Mouse (Mus musculus): ENCODE results near the gene Dach1. TPM values are rescaled to one million over a fixed set of nuclear protein-coding genes. Genes with fewer than 3 reads are reported as not detected.
A peak's percentile ranks its signal among the peaks of the same experiment; 100 is the strongest.

Dach1 gene
- polyA plus RNA-seq, 1 experiment from 2014 or later = 16.5 TPM

DNA sequence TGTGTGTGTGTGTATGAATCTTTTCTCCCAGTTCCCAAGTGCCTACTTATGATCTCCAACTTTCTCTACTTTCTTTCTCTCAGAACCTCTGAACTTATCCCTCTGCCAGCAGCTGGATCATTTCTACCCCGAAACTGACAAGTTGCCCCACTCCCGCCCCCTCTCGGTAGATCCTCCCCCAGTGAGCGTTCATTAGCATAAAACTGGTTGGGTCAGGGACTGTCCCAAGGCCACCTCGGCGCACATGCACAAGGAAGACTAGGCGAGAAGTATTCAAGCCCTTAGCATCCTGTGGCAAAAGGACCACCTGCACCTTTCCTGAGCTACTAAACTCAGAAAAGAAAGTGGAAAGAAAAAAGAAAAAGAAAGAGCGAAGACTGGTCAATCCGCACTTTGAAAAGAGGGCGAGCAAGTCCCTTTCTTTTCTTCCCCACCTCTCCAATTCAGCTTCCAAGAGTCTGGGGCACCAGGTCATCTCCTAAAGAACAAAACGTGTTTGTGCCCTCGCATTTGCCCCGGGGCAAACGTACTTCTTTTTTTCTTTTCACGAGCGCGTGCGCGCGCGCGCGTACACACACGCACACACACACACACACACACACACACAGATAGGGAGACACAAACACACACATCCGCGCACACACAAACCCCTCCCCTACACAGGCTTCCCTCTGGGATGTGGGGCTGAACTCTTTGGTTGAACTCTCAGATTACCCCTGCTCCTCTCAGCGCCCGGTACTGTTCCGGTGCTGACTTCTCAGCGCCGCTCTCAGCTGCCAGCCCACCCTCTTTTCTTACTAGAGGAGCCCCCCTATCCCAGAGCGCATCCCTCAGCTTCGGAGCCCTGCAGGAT lies 2.2 kb downstream of the Dach1 start:
- H3K4me3 ChIP-seq (ENCODE audit: low read depth, low read length) = peak overlapping the region; percentile 86
- H3K4me2 ChIP-seq (ENCODE audit: low read depth, severe bottlenecking) = peak overlapping the region; percentile 76
- no peaks in the 10 kb centered on the region for H3K9me3 ChIP-seq (ENCODE audit: control insufficient read depth, low read length)
- ATAC-seq (ENCODE audit: insufficient number of reproducible peaks, low FRiP score, low TSS enrichment, low read depth) (peak; percentile 67), DNase-seq (ENCODE audit: low spot score) (peak; percentile 47)
- no peaks in the 10 kb centered on the region for H3K27me3 ChIP-seq (ENCODE audit: control insufficient read depth, insufficient read depth, low read length)
- H3K36me3 ChIP-seq (ENCODE audit: control insufficient read depth, insufficient read depth, low read length) = no peaks in the 10 kb centered on the region
- H3K9ac ChIP-seq (ENCODE audit: low read length) = peak overlapping the region; percentile 89
- under 1% methylated on average over 33 of the region's 33 CpGs for WGBS
- peak overlapping the region; percentile 58; the same call in 1 of the 2 replicates for H3K27ac ChIP-seq (replicated peaks; ENCODE audit: low read depth, low read length)
- H3K4me1 ChIP-seq (ENCODE audit: control insufficient read depth, insufficient read depth, low read length) = no peaks in the 10 kb centered on the region

DNA sequence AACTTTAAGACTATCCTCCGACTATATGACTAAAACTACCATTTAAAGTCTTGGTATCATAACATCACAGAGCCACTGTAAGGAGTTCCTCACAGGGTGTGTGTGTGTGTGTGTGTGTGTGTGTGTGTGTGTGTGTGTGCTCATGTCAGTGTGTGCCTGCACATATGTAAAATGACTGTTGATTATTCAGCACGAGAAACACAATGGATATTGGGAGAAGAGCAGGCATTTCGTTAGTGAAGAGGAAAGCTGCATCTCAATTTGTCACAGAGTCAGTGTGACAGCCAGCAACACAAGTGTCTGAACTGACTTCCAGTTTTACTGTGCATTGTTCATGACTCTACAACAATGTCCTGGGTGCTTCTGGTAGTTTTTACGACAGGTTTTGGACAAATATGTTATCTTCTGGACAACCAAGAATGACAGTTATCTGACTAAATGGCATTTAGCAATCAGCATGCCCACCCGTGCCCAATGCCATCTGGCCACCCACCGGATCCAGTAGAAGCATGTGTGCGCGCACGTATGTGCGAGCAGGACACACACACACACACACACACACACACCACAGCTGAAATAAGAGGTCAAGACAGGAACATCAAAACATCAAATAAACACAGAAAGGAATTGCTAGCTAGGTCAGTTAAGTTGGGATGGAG lies 3.1 kb downstream of the Dach1 start:
- H3K27ac ChIP-seq (replicated peaks; ENCODE audit: low read depth, low read length) = no peak overlapping the region
- ATAC-seq (ENCODE audit: insufficient number of reproducible peaks, low FRiP score, low TSS enrichment, low read depth) (no peak), DNase-seq (ENCODE audit: low spot score) (no peak)
- no peaks in the 10 kb centered on the region for H3K36me3 ChIP-seq (ENCODE audit: control insufficient read depth, insufficient read depth, low read length)
- no peaks in the 10 kb centered on the region for H3K27me3 ChIP-seq (ENCODE audit: control insufficient read depth, insufficient read depth, low read length)
- peak overlapping the region; percentile 86 for H3K4me3 ChIP-seq (ENCODE audit: low read depth, low read length)
- H3K9ac ChIP-seq (ENCODE audit: low read length) = no peak overlapping the region
- WGBS = 72% methylated on average over 10 of the region's 10 CpGs
- H3K4me2 ChIP-seq (ENCODE audit: low read depth, severe bottlenecking) = peak overlapping the region; percentile 76
- no peaks in the 10 kb centered on the region for H3K4me1 ChIP-seq (ENCODE audit: control insufficient read depth, insufficient read depth, low read length)
- no peaks in the 10 kb centered on the region for H3K9me3 ChIP-seq (ENCODE audit: control insufficient read depth, low read length)

- no peak overlapping the region for H3K9ac ChIP-seq (ENCODE audit: low read length)
- WGBS = 76% methylated on average over 7 of the region's 7 CpGs
- no peaks in the 10 kb centered on the region for H3K4me1 ChIP-seq (ENCODE audit: control insufficient read depth, insufficient read depth, low read length)
- no peak overlapping the region for H3K4me3 ChIP-seq (ENCODE audit: low read depth, low read length)
- H3K27ac ChIP-seq (replicated peaks; ENCODE audit: low read depth, low read length) = no peak overlapping the region
- H3K9me3 ChIP-seq (ENCODE audit: control insufficient read depth, low read length) = no peaks in the 10 kb centered on the region
- H3K4me2 ChIP-seq (ENCODE audit: low read depth, severe bottlenecking) = no peak overlapping the region
- H3K27me3 ChIP-seq (ENCODE audit: control insufficient read depth, insufficient read depth, low read length) = no peaks in the 10 kb centered on the region
- no peak for ATAC-seq (ENCODE audit: insufficient number of reproducible peaks, low FRiP score, low TSS enrichment, low read depth)
- no peaks in the 10 kb centered on the region for H3K36me3 ChIP-seq (ENCODE audit: control insufficient read depth, insufficient read depth, low read length)
- DNase-seq (ENCODE audit: low spot score) = no peak
Measured at GRCm38 (mm10) chr14:98156753-98157152, 12.8 kb downstream of the Dach1 start.

DNA sequence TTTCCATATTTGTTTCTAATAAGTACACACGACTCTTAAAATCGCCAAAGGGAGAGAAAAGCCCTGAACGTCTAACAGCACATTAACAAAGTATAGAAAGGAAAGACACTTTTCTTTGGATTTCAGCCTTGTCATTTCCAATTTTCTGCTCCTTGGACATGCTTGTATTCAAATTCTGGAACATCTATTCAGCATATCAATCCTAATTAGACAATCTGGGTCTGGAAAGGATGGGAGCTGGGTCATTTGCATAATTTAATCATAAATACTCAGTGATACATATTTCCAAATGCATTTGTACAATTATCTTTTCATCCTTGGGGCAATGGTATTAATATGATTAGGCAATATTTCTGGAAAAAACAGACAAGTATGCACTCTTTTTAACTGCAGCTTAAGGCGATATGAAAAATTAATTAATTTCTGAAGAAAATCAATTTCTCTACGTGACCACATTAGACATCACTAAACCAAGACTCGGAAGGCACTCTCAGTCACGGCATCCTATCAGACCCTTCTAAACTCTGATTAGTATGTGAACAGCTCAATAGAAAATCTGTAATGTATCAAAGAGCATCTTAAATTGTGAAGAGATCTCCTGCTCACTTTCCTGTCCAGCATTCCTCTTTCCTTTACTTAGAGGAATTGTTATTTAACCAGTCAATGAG lies 13.7 kb downstream of the Dach1 start:
- Histone ChIP-seq H3K4me2 (ENCODE audit: low read depth, severe bottlenecking) (no peak overlapping the region), H3K9me3 (ENCODE audit: control insufficient read depth, low read length) (no peaks in the 10 kb centered on the region), H3K27ac (replicated peaks; ENCODE audit: low read depth, low read length) (no peak overlapping the region), H3K36me3 (ENCODE audit: control insufficient read depth, insufficient read depth, low read length) (no peaks in the 10 kb centered on the region), H3K4me1 (ENCODE audit: control insufficient read depth, insufficient read depth, low read length) (no peaks in the 10 kb centered on the region), H3K9ac (ENCODE audit: low read length) (no peak overlapping the region), H3K27me3 (ENCODE audit: control insufficient read depth, insufficient read depth, low read length) (no peaks in the 10 kb centered on the region), H3K4me3 (ENCODE audit: low read depth, low read length) (no peak overlapping the region)
- DNase-seq (ENCODE audit: low spot score) = no peak
- 88% methylated on average over 7 of the region's 7 CpGs for WGBS
- ATAC-seq (ENCODE audit: insufficient number of reproducible peaks, low FRiP score, low TSS enrichment, low read depth) = no peak

DNA sequence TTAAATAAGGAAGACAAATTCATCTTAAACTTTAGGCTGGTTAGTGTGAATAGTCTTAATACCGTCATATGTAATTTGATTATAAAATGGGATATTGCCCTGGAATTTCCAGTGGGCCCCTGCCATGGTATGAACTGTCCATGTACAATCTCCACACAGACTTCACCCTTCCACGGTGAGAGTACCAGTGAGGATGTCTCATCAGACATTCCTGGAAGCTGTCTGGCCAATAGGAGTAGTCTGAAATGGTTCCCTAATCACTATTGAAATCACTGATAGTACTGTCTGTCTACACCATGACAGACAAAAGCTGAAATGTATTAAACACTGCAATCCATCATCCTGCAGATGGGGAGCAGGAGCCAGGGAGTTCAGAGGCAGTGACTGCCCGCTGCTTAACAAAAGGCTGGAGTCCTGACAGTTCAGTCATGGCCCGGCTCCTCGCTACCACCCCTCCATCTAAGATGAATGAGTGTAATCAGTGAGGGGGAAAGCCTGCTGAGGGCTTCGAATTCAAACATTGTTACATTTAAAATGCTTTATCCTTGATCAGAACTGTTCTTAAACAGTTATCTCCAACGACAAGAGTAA lies 14.6 kb downstream of the Dach1 start:
- H3K9ac ChIP-seq (ENCODE audit: low read length) = no peak overlapping the region
- H3K4me2 ChIP-seq (ENCODE audit: low read depth, severe bottlenecking) = no peak overlapping the region
- no peak for ATAC-seq (ENCODE audit: insufficient number of reproducible peaks, low FRiP score, low TSS enrichment, low read depth)
- H3K4me3 ChIP-seq (ENCODE audit: low read depth, low read length) = no peak overlapping the region
- H3K36me3 ChIP-seq (ENCODE audit: control insufficient read depth, insufficient read depth, low read length) = no peaks in the 10 kb centered on the region
- no peaks in the 10 kb centered on the region for H3K4me1 ChIP-seq (ENCODE audit: control insufficient read depth, insufficient read depth, low read length)
- no peak for DNase-seq (ENCODE audit: low spot score)
- H3K27me3 ChIP-seq (ENCODE audit: control insufficient read depth, insufficient read depth, low read length) = no peaks in the 10 kb centered on the region
- no peaks in the 10 kb centered on the region for H3K9me3 ChIP-seq (ENCODE audit: control insufficient read depth, low read length)
- WGBS = 72% methylated on average over 7 of the region's 7 CpGs
- no peak overlapping the region for H3K27ac ChIP-seq (replicated peaks; ENCODE audit: low read depth, low read length)

GRCm38 (mm10) chr14:98141758-98142157 lies 27.8 kb downstream of the Dach1 start:
- H3K9me3 ChIP-seq (ENCODE audit: control insufficient read depth, low read length) = no peaks in the 10 kb centered on the region
- H3K4me2 ChIP-seq (ENCODE audit: low read depth, severe bottlenecking) = no peak overlapping the region
- 74% methylated on average over 2 of the region's 2 CpGs for WGBS
- DNase-seq (ENCODE audit: low spot score) (no peak), ATAC-seq (ENCODE audit: insufficient number of reproducible peaks, low FRiP score, low TSS enrichment, low read depth) (no peak)
- no peaks in the 10 kb centered on the region; the same call in 1 of the 2 replicates for H3K4me1 ChIP-seq (ENCODE audit: control insufficient read depth, insufficient read depth, low read length)
- H3K9ac ChIP-seq (ENCODE audit: low read length) = no peak overlapping the region
- H3K4me3 ChIP-seq (ENCODE audit: low read depth, low read length) = no peak overlapping the region
- no peak overlapping the region for H3K27ac ChIP-seq (replicated peaks; ENCODE audit: low read depth, low read length)
- H3K27me3 ChIP-seq (ENCODE audit: control insufficient read depth, insufficient read depth, low read length) = no peaks in the 10 kb centered on the region
- H3K36me3 ChIP-seq (ENCODE audit: control insufficient read depth, insufficient read depth, low read length) = no peaks in the 10 kb centered on the region

GRCm38 (mm10) chr14:98138873-98139665 lies 30.5 kb downstream of the Dach1 start:
- H3K9ac ChIP-seq (ENCODE audit: low read length) = no peak overlapping the region
- no peaks in the 10 kb centered on the region for H3K9me3 ChIP-seq (ENCODE audit: control insufficient read depth, low read length)
- H3K27me3 ChIP-seq (ENCODE audit: control insufficient read depth, insufficient read depth, low read length) = no peaks in the 10 kb centered on the region
- no peak for ATAC-seq (ENCODE audit: insufficient number of reproducible peaks, low FRiP score, low TSS enrichment, low read depth)
- DNase-seq (ENCODE audit: low spot score) = no peak
- no peak overlapping the region for H3K4me3 ChIP-seq (ENCODE audit: low read depth, low read length)
- no peak overlapping the region for H3K27ac ChIP-seq (replicated peaks; ENCODE audit: low read depth, low read length)
- H3K4me2 ChIP-seq (ENCODE audit: low read depth, severe bottlenecking) = no peak overlapping the region
- 39% methylated on average over 3 of the region's 3 CpGs for WGBS
- peaks cover 10% of the 10 kb centered on the region for H3K4me1 ChIP-seq (ENCODE audit: control insufficient read depth, insufficient read depth, low read length)
- no peaks in the 10 kb centered on the region for H3K36me3 ChIP-seq (ENCODE audit: control insufficient read depth, insufficient read depth, low read length)
